Mouse (Mus musculus) heart, postnatal 0 days (tissue): ENCODE data around the gene Cd59b.

Source experiments
- CTCF ChIP-seq: IDR thresholded peaks from 2 replicates; pipeline ENCODE4 v1.5.1; 2016; ENCODE audit warnings: antibody characterized with exemption, control low read depth, low read depth
- EP300 ChIP-seq: IDR thresholded peaks from 2 replicates; pipeline ENCODE4 v1.6.1; 2016; ENCODE audit warnings: antibody characterized with exemption, low read depth

DNA sequence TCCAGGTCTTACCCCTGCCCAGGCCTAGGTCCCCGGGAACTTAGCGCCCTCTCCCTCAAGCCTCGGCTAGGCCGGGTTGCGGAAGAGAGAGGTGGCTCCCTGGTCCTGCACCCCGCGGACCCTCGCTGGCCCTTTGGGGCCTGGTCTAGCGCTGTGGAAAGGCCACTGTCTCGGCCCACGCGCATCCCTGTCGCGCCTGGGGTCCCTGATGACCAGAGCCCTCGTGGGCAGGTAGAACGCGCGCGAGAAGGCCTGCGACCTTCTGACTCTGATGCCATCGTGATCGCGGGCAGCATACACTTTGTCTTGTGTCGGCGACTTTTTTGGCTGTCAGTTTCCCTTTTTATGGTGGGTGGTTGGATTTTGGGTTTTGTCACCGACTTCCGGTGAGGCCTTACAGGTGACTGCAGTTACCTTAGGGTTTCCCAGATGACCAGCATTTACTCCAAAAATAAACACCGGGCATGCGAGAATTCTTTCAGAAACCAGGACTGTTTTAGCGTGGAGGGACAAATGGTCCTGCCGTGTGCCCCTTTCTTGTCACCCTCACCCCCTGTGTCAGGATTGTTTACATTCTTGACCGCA is 41.4 kb upstream of the Cd59b start, which contains the start of gene 4931422A03Rik:
- no peak for TF ChIP-seq CTCF
- no peak for TF ChIP-seq EP300
